Mouse (Mus musculus) forebrain, embryonic 13.5 days (tissue): ENCODE data around the gene Rbbp9. TPM values are rescaled to one million over a fixed set of nuclear protein-coding genes. Genes with fewer than 3 reads are reported as not detected.
"Not testable (repeated sequence)": the region's sequence is repeated elsewhere in the genome, so short reads cannot be mapped to it uniquely, and the experiment has no call there.

Experiments
- ATAC-seq: fragments of 200-750 bp; cut with Nextera tagmentation; 2 replicates; pipeline ENCODE4 v1.8.0; 2017
- H3K27ac ChIP-seq: fragments of 300-500 bp; sonication (generic); 2 replicates; pipeline ENCODE4 v1.5.1; 2015; ENCODE audit warnings: inconsistent platforms, mild to moderate bottlenecking, moderate library complexity
- H3K27me3 ChIP-seq: fragments of 300-500 bp; sonication (generic); 2 replicates; pipeline ENCODE4 v1.6.1; 2015; ENCODE audit warnings: mild to moderate bottlenecking, inconsistent platforms
- H3K36me3 ChIP-seq: fragments of 300-500 bp; sonication (generic); 2 replicates; pipeline ENCODE4 v1.6.1; 2015; ENCODE audit warnings: mild to moderate bottlenecking, inconsistent platforms; ENCODE audit not compliant: poor library complexity, severe bottlenecking
- H3K4me1 ChIP-seq: fragments of 300-500 bp; sonication (generic); 2 replicates; pipeline ENCODE4 v1.6.1; 2015; ENCODE audit warnings: inconsistent platforms
- H3K4me2 ChIP-seq: fragments of 300-500 bp; sonication (generic); 2 replicates; pipeline ENCODE4 v1.6.1; 2015; ENCODE audit warnings: inconsistent platforms, mild to moderate bottlenecking, moderate library complexity
- H3K4me3 ChIP-seq: fragments of 300-500 bp; sonication (generic); 2 replicates; pipeline ENCODE4 v1.5.1; 2015; ENCODE audit warnings: mild to moderate bottlenecking, inconsistent platforms
- H3K9ac ChIP-seq: fragments of 300-500 bp; sonication (generic); 2 replicates; pipeline ENCODE4 v1.6.1; 2015; ENCODE audit warnings: mild to moderate bottlenecking, inconsistent platforms
- H3K9me3 ChIP-seq: fragments of 300-500 bp; sonication (generic); replicated peaks from 2 replicates; pipeline ENCODE4 v1.6.1; 2016; ENCODE audit warnings: inconsistent platforms
- WGBS: fragments of 180-500 bp; shearing (Covaris S2); methylation state at CpG from one replicate; pipeline ENCODE4 v1.1.7; 2015; 5-methylcytosine and 5-hydroxymethylcytosine counted together
- polyA plus RNA-seq: library from polyadenylated mRNA; unstranded; fragments of >200 nt; fragmentation: Nextera tagmentation; extraction: Ambion mirVana; gene quantifications from 2 replicates; pipeline ENCODE4 v1.2.1, GENCODE M21; 2015

Rbbp9 gene
- 59.4 and 62.3 TPM in 2 replicates for polyA plus RNA-seq

- WGBS, result under 1% methylated on average over 17 of the region's 17 CpGs
- Histone ChIP-seq H3K9me3 (no peaks in the 10 kb centered on the region), H3K4me2 (peak within 1 kb of the TSS; percentile 70), H3K27me3 (no peaks in the 10 kb centered on the region), H3K36me3 (peaks cover 23% of the 10 kb centered on the region), H3K9ac (peak within 1 kb of the TSS; percentile 88), H3K4me3 (peak within 1 kb of the TSS; percentile 73), H3K27ac (peak within 1 kb of the TSS; percentile 83), H3K4me1 (peaks cover 16% of the 10 kb centered on the region)
- peak; percentile 98 for ATAC-seq
Observed at GRCm38 (mm10) chr2:144550529-144550928, at the start of gene Rbbp9. Gene Rbbp9, minus strand, starts transcription at chr2:144550869.

GRCm38 (mm10) chr2:144599831-144600687, 49.4 kb upstream of the Rbbp9 start, which contains the start of gene Dtd1:
Gene Dtd1, plus strand, starts transcription at chr2:144599897.
- Histone ChIP-seq H3K4me1 (no peaks in the 10 kb centered on the region), H3K9me3 (no peaks in the 10 kb centered on the region), H3K9ac (peak within 1 kb of the TSS; percentile 78), H3K36me3 (no peaks in the 10 kb centered on the region), H3K4me2 (peak within 1 kb of the TSS; percentile 68), H3K27ac (peak within 1 kb of the TSS; percentile 44; the same call in 1 of the 2 replicates), H3K4me3 (peak within 1 kb of the TSS; percentile 68), H3K27me3 (no peaks in the 10 kb centered on the region)
- ATAC-seq, result peak; percentile 94
- 1% methylated on average over 48 of the region's 50 CpGs for WGBS

GRCm38 (mm10) chr2:144598006-144598405, 47.3 kb upstream of the Rbbp9 start:
- H3K27me3 ChIP-seq, result no peaks in the 10 kb centered on the region
- no peak overlapping the region for H3K4me2 ChIP-seq
- H3K36me3 ChIP-seq, result no peaks in the 10 kb centered on the region
- H3K27ac ChIP-seq, result no peak overlapping the region
- H3K9me3 ChIP-seq, result no peaks in the 10 kb centered on the region
- ATAC-seq, result no peak
- no peak overlapping the region for H3K4me3 ChIP-seq
- 77% methylated on average over 2 of the region's 2 CpGs for WGBS
- no peak overlapping the region for H3K9ac ChIP-seq
- peaks cover 5% of the 10 kb centered on the region; the same call in 1 of the 2 replicates for H3K4me1 ChIP-seq

GRCm38 (mm10) chr2:144593951-144594651, 43.4 kb upstream of the Rbbp9 start, which contains the start of gene Smim26:
Gene Smim26, plus strand, starts transcription at chr2:144594054.
- H3K27ac ChIP-seq, result no peak within 1 kb of the TSS
- peaks cover 5% of the 10 kb centered on the region; the same call in 1 of the 2 replicates for H3K4me1 ChIP-seq
- peaks cover 8% of the 10 kb centered on the region for H3K36me3 ChIP-seq
- WGBS, result 3% methylated on average over 31 of the region's 31 CpGs
- H3K9ac ChIP-seq, result peak within 1 kb of the TSS; percentile 78
- H3K4me2 ChIP-seq, result peak within 1 kb of the TSS; percentile 71
- peak within 1 kb of the TSS; percentile 66 for H3K4me3 ChIP-seq
- no peaks in the 10 kb centered on the region for H3K27me3 ChIP-seq
- ATAC-seq, result peak; percentile 98
- no peaks in the 10 kb centered on the region for H3K9me3 ChIP-seq

GRCm38 (mm10) chr2:144593036-144593435, 42.4 kb upstream of the Rbbp9 start:
- ATAC-seq, H3K4me3 ChIP-seq, H3K4me1 ChIP-seq, H3K9ac ChIP-seq, H3K27ac ChIP-seq, H3K27me3 ChIP-seq, H3K4me2 ChIP-seq, H3K9me3 ChIP-seq: not testable (repeated sequence)
- WGBS, result 68% methylated on average over 8 of the region's 8 CpGs
- H3K36me3 ChIP-seq, result peaks cover 19% of the 10 kb centered on the region

GRCm38 (mm10) chr2:144588723-144589122, 38.1 kb upstream of the Rbbp9 start:
- no peak overlapping the region for H3K27ac ChIP-seq
- no peak overlapping the region for H3K4me3 ChIP-seq
- no peak overlapping the region for H3K4me2 ChIP-seq
- peaks cover 3% of the 10 kb centered on the region; the same call in 1 of the 2 replicates for H3K9me3 ChIP-seq
- H3K4me1 ChIP-seq, result no peaks in the 10 kb centered on the region
- no peak overlapping the region for H3K9ac ChIP-seq
- peaks cover 58% of the 10 kb centered on the region for H3K36me3 ChIP-seq
- H3K27me3 ChIP-seq, result no peaks in the 10 kb centered on the region
- WGBS, result 87% methylated on average over 4 of the region's 4 CpGs
- no peak for ATAC-seq

GRCm38 (mm10) chr2:144555820-144556552, 5.3 kb upstream of the Rbbp9 start, which contains the start of gene Sec23b:
Gene Sec23b, plus strand, starts transcription at chr2:144556229.
- WGBS, result under 1% methylated on average over 44 of the region's 44 CpGs
- Histone ChIP-seq H3K36me3 (peaks cover 9% of the 10 kb centered on the region), H3K9me3 (no peaks in the 10 kb centered on the region), H3K27ac (peak within 1 kb of the TSS; percentile 79), H3K9ac (peak within 1 kb of the TSS; percentile 80), H3K27me3 (no peaks in the 10 kb centered on the region), H3K4me1 (peaks cover 22% of the 10 kb centered on the region), H3K4me3 (peak within 1 kb of the TSS; percentile 84), H3K4me2 (peak within 1 kb of the TSS; percentile 71)
- peak; percentile 99 for ATAC-seq

GRCm38 (mm10) chr2:144555286-144555819, 4.7 kb upstream of the Rbbp9 start:
- Histone ChIP-seq H3K4me1 (peaks cover 22% of the 10 kb centered on the region), H3K9ac (peak overlapping the region; percentile 76), H3K36me3 (peaks cover 9% of the 10 kb centered on the region), H3K27ac (peak overlapping the region; percentile 79), H3K9me3 (no peaks in the 10 kb centered on the region), H3K4me2 (peak overlapping the region; percentile 71), H3K4me3 (peak overlapping the region; percentile 84), H3K27me3 (no peaks in the 10 kb centered on the region)
- ATAC-seq, result no peak
- WGBS, result 2% methylated on average over 14 of the region's 14 CpGs

- 88% methylated on average over 3 of the region's 3 CpGs for WGBS
- Histone ChIP-seq H3K9ac (no peak overlapping the region), H3K4me2 (no peak overlapping the region), H3K27ac (no peak overlapping the region), H3K4me3 (no peak overlapping the region), H3K27me3 (no peaks in the 10 kb centered on the region), H3K9me3 (no peaks in the 10 kb centered on the region), H3K4me1 (peaks cover 32% of the 10 kb centered on the region), H3K36me3 (no peaks in the 10 kb centered on the region)
- no peak for ATAC-seq
Observed at GRCm38 (mm10) chr2:144553905-144554304, 3.2 kb upstream of the Rbbp9 start.

- no peak for ATAC-seq
- Histone ChIP-seq H3K9me3 (no peaks in the 10 kb centered on the region), H3K9ac (no peak overlapping the region; the same call in 1 of the 2 replicates), H3K36me3 (peaks cover 51% of the 10 kb centered on the region), H3K27me3 (no peaks in the 10 kb centered on the region), H3K27ac (no peak overlapping the region), H3K4me1 (peaks cover 10% of the 10 kb centered on the region), H3K4me3 (no peak overlapping the region), H3K4me2 (no peak overlapping the region)
- WGBS, result 79% methylated on average over 4 of the region's 4 CpGs
Observed at GRCm38 (mm10) chr2:144547559-144547958, 3.1 kb downstream of the Rbbp9 start.

- no peak overlapping the region for H3K27ac ChIP-seq
- H3K4me1 ChIP-seq, result peaks cover 10% of the 10 kb centered on the region
- H3K4me3 ChIP-seq, result no peak overlapping the region
- peaks cover 63% of the 10 kb centered on the region for H3K36me3 ChIP-seq
- H3K4me2 ChIP-seq, result no peak overlapping the region
- WGBS, result 74% methylated on average over 1 of the region's 1 CpGs
- H3K27me3 ChIP-seq, result no peaks in the 10 kb centered on the region
- H3K9ac ChIP-seq, result no peak overlapping the region
- ATAC-seq, result no peak
- no peaks in the 10 kb centered on the region for H3K9me3 ChIP-seq
Observed at GRCm38 (mm10) chr2:144545481-144545880, 5.2 kb downstream of the Rbbp9 start.
